Mouse (Mus musculus) limb, embryonic 14.5 days (tissue): ENCODE results near the gene Fthl17d. TPM values are rescaled to one million over a fixed set of nuclear protein-coding genes. Genes with fewer than 3 reads are reported as not detected.
"Not testable (repeated sequence)": the region's sequence is repeated elsewhere in the genome, so short reads cannot be mapped to it uniquely, and the experiment has no call there.

Source experiments
- ATAC-seq: fragments of 200-750 bp; cut with Nextera tagmentation; 2 replicates; pipeline ENCODE4 v1.8.0; 2017; ENCODE audit warnings: low read depth, moderate number of reproducible peaks, moderate TSS enrichment; ENCODE audit not compliant: low FRiP score
- DNase-seq: peaks from one replicate; pipeline ENCODE4 v3.0.0-alpha.2; 2015; ENCODE audit warnings: low spot score
- H3K27ac ChIP-seq: fragments of 300-500 bp; sonication (generic); replicated peaks from 2 replicates; pipeline ENCODE4 v1.5.1; 2014; ENCODE audit warnings: low read depth, mild to moderate bottlenecking, low read length, moderate library complexity, mixed read lengths
- H3K27me3 ChIP-seq: fragments of 300-500 bp; sonication (generic); 2 replicates; pipeline ENCODE4 v1.6.1; 2014; ENCODE audit warnings: low read length, mixed read lengths; ENCODE audit not compliant: control insufficient read depth, insufficient read depth
- H3K36me3 ChIP-seq: fragments of 300-500 bp; sonication (generic); 2 replicates; pipeline ENCODE4 v1.6.1; 2014; ENCODE audit warnings: mild to moderate bottlenecking, low read length, moderate library complexity, mixed read lengths; ENCODE audit not compliant: control insufficient read depth, insufficient read depth
- H3K4me1 ChIP-seq: fragments of 300-500 bp; sonication (generic); 2 replicates; pipeline ENCODE4 v1.6.1; 2014; ENCODE audit warnings: antibody characterized with exemption, low read length, mixed read lengths; ENCODE audit not compliant: control insufficient read depth, insufficient read depth
- H3K4me2 ChIP-seq: fragments of 300-500 bp; sonication (generic); replicated peaks from 2 replicates; pipeline ENCODE4 v1.6.1; 2014; ENCODE audit warnings: low read depth, mild to moderate bottlenecking, low read length, moderate library complexity; ENCODE audit not compliant: severe bottlenecking
- H3K4me3 ChIP-seq: fragments of 300-500 bp; sonication (generic); replicated peaks from 2 replicates; pipeline ENCODE4 v1.5.1; 2014; ENCODE audit warnings: low read length
- H3K9ac ChIP-seq: fragments of 300-500 bp; sonication (generic); 2 replicates; pipeline ENCODE4 v1.6.1; 2014; ENCODE audit warnings: mild to moderate bottlenecking, low read depth, low read length, moderate library complexity; ENCODE audit not compliant: severe bottlenecking
- H3K9me3 ChIP-seq: fragments of 300-500 bp; sonication (generic); 2 replicates; pipeline ENCODE4 v1.6.1; 2016; ENCODE audit warnings: low read length; ENCODE audit not compliant: control insufficient read depth
- POLR2A ChIP-seq: fragments of 200-500 bp; IDR thresholded peaks from 2 replicates; pipeline ENCODE4 v1.8.0; 2012; ENCODE audit warnings: inconsistent platforms, mild to moderate bottlenecking, moderate library complexity, borderline replicate concordance; ENCODE audit not compliant: insufficient read depth, insufficient read length; ENCODE audit errors: extremely low read depth
- WGBS: fragments of 180-500 bp; shearing (Covaris S2); extraction: QIAGEN DNeasy Blood & Tissue Kit; methylation state at CpG from one replicate; pipeline ENCODE4 v1.1.7; 2014; 5-methylcytosine and 5-hydroxymethylcytosine counted together
- polyA plus RNA-seq, 2 experiments: library from polyadenylated mRNA; depleted of rRNA in 1 of 2; stranded (reverse) in 1 of 2; unstranded in 1 of 2; fragments of >200 nt; fragmentation: Nextera tagmentation in 1 of 2; extraction: Ambion mirVana in 1 of 2; gene quantifications; 2 replicates each; pipeline versions ENCODE4 v1.2.1 to v1.2.3; 2012 to 2014

The Fthl17d gene
- polyA plus RNA-seq (2012; rRNA removed): not detected in 2 replicates
- polyA plus RNA-seq (2014; fragmentation: Nextera tagmentation; extraction: Ambion mirVana): not detected in 2 replicates

GRCm38 (mm10) chrX:8986655-8987054 is at the start of gene Fthl17d:
TSS of gene Fthl17d (minus strand) at chrX:8986755.
- ATAC-seq, H3K4me1 ChIP-seq, DNase-seq, H3K27ac ChIP-seq, H3K4me2 ChIP-seq, H3K9ac ChIP-seq, H3K9me3 ChIP-seq, H3K27me3 ChIP-seq, H3K36me3 ChIP-seq, H3K4me3 ChIP-seq: not testable (repeated sequence)
- WGBS: no CpG with 5 or more reads among the region's 9 CpGs

- 83% methylated on average over 1 of the region's 10 CpGs for WGBS
- not testable (repeated sequence) for H3K27ac ChIP-seq, H3K27me3 ChIP-seq, H3K4me1 ChIP-seq, ATAC-seq, DNase-seq, H3K9me3 ChIP-seq, H3K4me3 ChIP-seq, H3K9ac ChIP-seq, H3K4me2 ChIP-seq, H3K36me3 ChIP-seq
Measured at GRCm38 (mm10) chrX:9033193-9033592, 46.6 kb upstream of the Fthl17d start, which contains the start of gene Fthl17e. TSS of gene Fthl17e (plus strand) at chrX:9033493.

GRCm38 (mm10) chrX:9019481-9019880 is 32.9 kb upstream of the Fthl17d start:
- no peaks in the 10 kb centered on the region for H3K36me3 ChIP-seq
- H3K4me2 ChIP-seq: no peak overlapping the region
- 61% methylated on average over 10 of the region's 10 CpGs for WGBS
- H3K9me3 ChIP-seq: no peaks in the 10 kb centered on the region
- H3K9ac ChIP-seq: no peak overlapping the region
- no peak overlapping the region for H3K27ac ChIP-seq
- no peaks in the 10 kb centered on the region for H3K4me1 ChIP-seq
- ATAC-seq (no peak), DNase-seq (no peak)
- no peak overlapping the region for H3K4me3 ChIP-seq
- no peak for TF ChIP-seq POLR2A
- no peaks in the 10 kb centered on the region for H3K27me3 ChIP-seq

GRCm38 (mm10) chrX:9016079-9016478 is 29.5 kb upstream of the Fthl17d start:
- Histone ChIP-seq H3K36me3 (no peaks in the 10 kb centered on the region), H3K9me3 (no peaks in the 10 kb centered on the region), H3K27ac (no peak overlapping the region), H3K4me2 (no peak overlapping the region), H3K4me1 (no peaks in the 10 kb centered on the region), H3K9ac (no peak overlapping the region), H3K27me3 (no peaks in the 10 kb centered on the region), H3K4me3 (no peak overlapping the region)
- no peak for TF ChIP-seq POLR2A
- ATAC-seq (no peak), DNase-seq (no peak)
- 73% methylated on average over 1 of the region's 1 CpGs for WGBS

- not testable (repeated sequence) for H3K9me3 ChIP-seq, H3K27me3 ChIP-seq, H3K36me3 ChIP-seq, ATAC-seq, H3K4me2 ChIP-seq, H3K9ac ChIP-seq, H3K4me1 ChIP-seq, H3K4me3 ChIP-seq, H3K27ac ChIP-seq, DNase-seq
- no CpG with 5 or more reads among the region's 11 CpGs for WGBS
Measured at GRCm38 (mm10) chrX:8976459-8976858, 10.1 kb downstream of the Fthl17d start, which contains the start of gene Fthl17c. TSS of gene Fthl17c (minus strand) at chrX:8976559.

GRCm38 (mm10) chrX:8964618-8965017 is 21.9 kb downstream of the Fthl17d start:
- not testable (repeated sequence) for H3K9me3 ChIP-seq, H3K9ac ChIP-seq, DNase-seq, H3K4me3 ChIP-seq, H3K4me2 ChIP-seq, H3K27ac ChIP-seq, H3K27me3 ChIP-seq, ATAC-seq, H3K4me1 ChIP-seq, H3K36me3 ChIP-seq
- WGBS: 40% methylated on average over 4 of the region's 4 CpGs

GRCm38 (mm10) chrX:8962875-8963274 is 23.7 kb downstream of the Fthl17d start, which contains the start of gene Fthl17b:
TSS of gene Fthl17b (minus strand) at chrX:8962975.
- not testable (repeated sequence) for H3K27ac ChIP-seq, DNase-seq, H3K9me3 ChIP-seq, H3K4me1 ChIP-seq, H3K9ac ChIP-seq, H3K27me3 ChIP-seq, H3K4me3 ChIP-seq, H3K36me3 ChIP-seq, H3K4me2 ChIP-seq, ATAC-seq
- 88% methylated on average over 3 of the region's 11 CpGs for WGBS

- DNase-seq: peak; percentile 79
- not testable (repeated sequence) for H3K4me1 ChIP-seq, H3K27me3 ChIP-seq, ATAC-seq, H3K4me2 ChIP-seq, H3K9me3 ChIP-seq, H3K27ac ChIP-seq, H3K36me3 ChIP-seq, H3K9ac ChIP-seq, H3K4me3 ChIP-seq
- 20% methylated on average over 5 of the region's 7 CpGs for WGBS
Measured at GRCm38 (mm10) chrX:8948130-8948805, 38.3 kb downstream of the Fthl17d start.
